Mouse (Mus musculus): ENCODE measurements at regions not wholly inside any gene's neighbourhood (a gene's known extent, or its start where the extent isn't known, plus 50 kb on each side); places are given as distances from the start of the nearest gene placed in this dataset.

- ATAC-seq (replicated peaks; ENCODE audit: low FRiP score, low read depth) (no peak), DNase-seq (ENCODE audit: low spot score) (no peak)
- 61% methylated on average over 1 of the region's 1 CpGs for WGBS
- no peak overlapping the region for H3K4me2 ChIP-seq (ENCODE audit: low read length)
- H3K9me3 ChIP-seq (replicated peaks; ENCODE audit: low read length) = no peaks in the 10 kb centered on the region
- no peak overlapping the region for H3K27ac ChIP-seq
- no peak for TF ChIP-seq CTCF (IDR thresholded peaks at IDR 0.05; ENCODE audit: low read depth)
- H3K9ac ChIP-seq (ENCODE audit: low read depth, low read length) = no peak overlapping the region
- no peaks in the 10 kb centered on the region for H3K27me3 ChIP-seq (ENCODE audit: insufficient read depth, low read length)
- no peaks in the 10 kb centered on the region for H3K36me3 ChIP-seq (ENCODE audit: insufficient read depth, low read length)
- no peak overlapping the region for H3K4me3 ChIP-seq (replicated peaks; ENCODE audit: low read depth, low read length)
- no peaks in the 10 kb centered on the region for H3K4me1 ChIP-seq (replicated peaks; ENCODE audit: insufficient read depth, low read length)
These were observed 153.1 kb upstream of the Grm3 start for GRCm38 (mm10) chr5:9878063-9878462.

- H3K36me3 ChIP-seq (ENCODE audit: insufficient read depth, low read length) = no peaks in the 10 kb centered on the region
- 90% methylated on average over 4 of the region's 4 CpGs for WGBS
- H3K4me1 ChIP-seq (replicated peaks; ENCODE audit: insufficient read depth, low read length) = no peaks in the 10 kb centered on the region
- H3K9ac ChIP-seq (ENCODE audit: low read depth, low read length) = no peak overlapping the region
- H3K4me2 ChIP-seq (ENCODE audit: low read length) = no peak overlapping the region
- H3K4me3 ChIP-seq (replicated peaks; ENCODE audit: low read depth, low read length) = no peak overlapping the region
- no peaks in the 10 kb centered on the region for H3K27me3 ChIP-seq (ENCODE audit: insufficient read depth, low read length)
- TF ChIP-seq CTCF (IDR thresholded peaks at IDR 0.05; ENCODE audit: low read depth) = no peak
- no peak overlapping the region for H3K27ac ChIP-seq
- DNase-seq (ENCODE audit: low spot score) (no peak), ATAC-seq (replicated peaks; ENCODE audit: low FRiP score, low read depth) (no peak)
- H3K9me3 ChIP-seq (replicated peaks; ENCODE audit: low read length) = no peaks in the 10 kb centered on the region
These were observed 144.1 kb upstream of the Grm3 start for GRCm38 (mm10) chr5:9869091-9869490.

- H3K9ac ChIP-seq (ENCODE audit: low read depth, low read length) = no peak overlapping the region
- DNase-seq (ENCODE audit: low spot score) (no peak), ATAC-seq (replicated peaks; ENCODE audit: low FRiP score, low read depth) (no peak)
- no peaks in the 10 kb centered on the region for H3K36me3 ChIP-seq (ENCODE audit: insufficient read depth, low read length)
- H3K27ac ChIP-seq = no peak overlapping the region
- no peaks in the 10 kb centered on the region for H3K4me1 ChIP-seq (replicated peaks; ENCODE audit: insufficient read depth, low read length)
- WGBS = 77% methylated on average over 1 of the region's 1 CpGs
- no peak for TF ChIP-seq CTCF (IDR thresholded peaks at IDR 0.05; ENCODE audit: low read depth)
- no peak overlapping the region for H3K4me3 ChIP-seq (replicated peaks; ENCODE audit: low read depth, low read length)
- no peak overlapping the region for H3K4me2 ChIP-seq (ENCODE audit: low read length)
- no peaks in the 10 kb centered on the region for H3K27me3 ChIP-seq (ENCODE audit: insufficient read depth, low read length)
- H3K9me3 ChIP-seq (replicated peaks; ENCODE audit: low read length) = no peaks in the 10 kb centered on the region
These were observed 104.8 kb upstream of the Grm3 start for GRCm38 (mm10) chr5:9829750-9830149.

- Histone ChIP-seq H3K4me1 (replicated peaks; ENCODE audit: insufficient read depth, low read length) (no peaks in the 10 kb centered on the region), H3K4me3 (replicated peaks; ENCODE audit: low read depth, low read length) (no peak overlapping the region), H3K9me3 (replicated peaks; ENCODE audit: low read length) (no peaks in the 10 kb centered on the region), H3K9ac (ENCODE audit: low read depth, low read length) (no peak overlapping the region), H3K4me2 (ENCODE audit: low read length) (no peak overlapping the region), H3K27ac (no peak overlapping the region), H3K27me3 (ENCODE audit: insufficient read depth, low read length) (no peaks in the 10 kb centered on the region), H3K36me3 (ENCODE audit: insufficient read depth, low read length) (no peaks in the 10 kb centered on the region)
- DNase-seq (ENCODE audit: low spot score) = no peak
- 0 out of 2 replicates have a peak, but pooled peaks have one; percentile 46 for ATAC-seq (replicated peaks; ENCODE audit: low FRiP score, low read depth)
- TF ChIP-seq CTCF (IDR thresholded peaks at IDR 0.05; ENCODE audit: low read depth) = no peak
These were observed 76.7 kb upstream of the Grm3 start for GRCm38 (mm10) chr5:9801707-9802106.

GRCm38 (mm10) chr5:9781107-9781506 is 56.1 kb upstream of the Grm3 start:
- DNase-seq (ENCODE audit: low spot score) (no peak), ATAC-seq (replicated peaks; ENCODE audit: low FRiP score, low read depth) (no peak)
- Histone ChIP-seq H3K36me3 (ENCODE audit: insufficient read depth, low read length) (no peaks in the 10 kb centered on the region), H3K27ac (no peak overlapping the region), H3K4me2 (ENCODE audit: low read length) (no peak overlapping the region), H3K27me3 (ENCODE audit: insufficient read depth, low read length) (no peaks in the 10 kb centered on the region), H3K4me1 (replicated peaks; ENCODE audit: insufficient read depth, low read length) (no peaks in the 10 kb centered on the region), H3K9ac (ENCODE audit: low read depth, low read length) (no peak overlapping the region), H3K9me3 (replicated peaks; ENCODE audit: low read length) (no peaks in the 10 kb centered on the region), H3K4me3 (replicated peaks; ENCODE audit: low read depth, low read length) (no peak overlapping the region)
- no peak for TF ChIP-seq CTCF (IDR thresholded peaks at IDR 0.05; ENCODE audit: low read depth)

All from kidney, postnatal 0 days (tissue).